Mouse (Mus musculus) lung, adult 2 months (tissue): ENCODE data around the gene Oxct1. TPM values are rescaled to one million over a fixed set of nuclear protein-coding genes. Genes with fewer than 3 reads are reported as not detected.

Experiments used
- DNase-seq: peaks from one replicate; pipeline ENCODE4 v3.0.0; 2022
- H3K4me1 ChIP-seq: fragments of 200-500 bp; 2 replicates; pipeline ENCODE4 v1.6.1; 2011; ENCODE audit warnings: low read length; ENCODE audit not compliant: control insufficient read depth, insufficient read depth
- H3K4me3 ChIP-seq: fragments of 200-500 bp; replicated peaks from 2 replicates; pipeline ENCODE3; 2011; ENCODE audit warnings: low read depth, mild to moderate bottlenecking, control low read depth, low read length; ENCODE audit errors: extremely low read depth
- CTCF ChIP-seq: fragments of 200-500 bp; IDR thresholded peaks from 2 replicates; pipeline ENCODE4 v1.5.1; 2011; ENCODE audit warnings: mild to moderate bottlenecking, low read length, control low read depth; ENCODE audit not compliant: insufficient read depth
- POLR2A ChIP-seq: fragments of 200-500 bp; IDR thresholded peaks from 2 replicates; pipeline ENCODE4 v1.6.1; 2011; ENCODE audit warnings: low read depth, mild to moderate bottlenecking, control low read depth, low read length, borderline replicate concordance; ENCODE audit errors: extremely low read depth
- WGBS: fragments of 180-500 bp; shearing (Covaris S2); methylation state at CpG from one replicate; pipeline ENCODE4 v1.1.7; 2018; 5-methylcytosine and 5-hydroxymethylcytosine counted together
- polyA plus RNA-seq: library from polyadenylated mRNA; depleted of rRNA; stranded (reverse); fragments of >200 nt; gene quantifications from 2 replicates; pipeline ENCODE4 v1.2.3, GENCODE M21; 2012

Oxct1 gene
- polyA plus RNA-seq, 1 experiment: 26.6 TPM

DNA sequence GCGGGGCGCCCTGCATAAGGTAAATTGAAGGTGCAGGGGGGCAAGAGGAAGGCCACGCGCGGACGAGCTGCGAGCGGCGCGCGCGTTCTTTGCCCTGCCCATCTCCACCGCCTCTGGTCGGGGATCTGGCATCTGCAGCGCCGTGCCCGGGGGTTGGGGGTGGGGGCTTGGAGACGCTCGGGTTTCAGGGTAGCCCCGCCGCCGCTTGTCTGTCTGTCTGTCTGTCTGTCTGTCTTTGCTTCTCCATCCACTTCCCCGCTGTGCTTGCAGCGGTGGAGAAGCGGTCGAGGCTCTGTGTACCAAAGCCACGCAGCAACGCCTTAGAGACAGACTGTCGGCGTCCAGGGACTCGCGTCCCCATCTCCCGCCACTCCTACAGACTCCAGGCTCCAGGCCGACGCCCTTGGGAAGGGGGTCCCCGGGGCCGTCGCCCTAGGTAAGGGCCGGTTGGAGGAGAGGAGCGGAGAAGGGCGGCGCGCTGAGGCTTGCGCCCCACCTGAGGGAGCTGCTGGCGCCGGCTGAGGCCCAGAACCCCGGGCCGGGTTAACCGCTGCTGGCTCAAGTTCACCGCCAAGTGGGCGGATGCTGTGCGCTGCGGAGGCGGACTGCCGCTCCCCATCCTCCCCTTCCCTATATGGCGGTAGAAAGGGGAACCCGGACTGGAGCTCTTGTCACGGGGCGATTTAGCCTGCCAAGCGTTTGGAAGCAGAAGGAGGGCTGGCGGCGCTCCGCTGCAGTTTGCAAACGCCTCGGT lies 825 bp downstream of the Oxct1 start:
- DNase-seq: peak; percentile 84

DNA sequence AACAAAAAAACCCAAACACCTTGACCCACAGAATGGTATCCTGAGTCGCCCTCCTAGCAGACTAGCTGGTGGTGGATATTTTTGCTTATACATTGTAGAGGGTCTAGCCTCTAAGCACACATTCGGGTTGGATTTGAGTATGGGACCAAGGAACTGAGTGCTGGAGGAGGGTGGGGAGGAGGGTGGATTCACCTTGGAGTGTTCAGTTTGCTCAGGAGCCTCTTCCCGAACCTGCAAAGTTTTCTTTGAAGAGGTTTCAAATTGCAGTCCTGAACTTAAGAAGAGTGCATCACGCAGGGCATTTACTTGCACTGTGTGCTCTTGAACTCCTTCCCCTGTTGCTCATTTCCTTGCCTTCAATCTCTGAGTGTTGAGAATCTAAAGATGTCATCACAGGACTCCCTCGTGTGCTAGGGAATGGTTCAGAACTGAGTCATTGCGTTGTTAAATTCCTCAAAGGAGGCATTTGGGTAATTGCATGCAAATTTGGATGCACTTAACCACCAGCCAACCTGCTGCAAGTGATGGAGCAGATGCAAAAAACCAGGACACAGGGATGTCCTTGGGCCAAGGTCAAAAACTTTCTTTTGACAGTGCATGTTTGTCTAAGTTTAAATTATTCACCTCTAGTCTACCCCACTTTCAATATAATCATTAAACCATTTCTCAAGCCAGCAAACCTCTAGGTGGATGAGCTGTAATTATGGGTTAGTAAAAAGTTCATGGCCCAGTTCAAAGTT lies 1.7 kb downstream of the Oxct1 start:
- DNase-seq: no peak
- Histone ChIP-seq H3K4me3 (peak overlapping the region; percentile 69), H3K4me1 (peaks cover 5% of the 10 kb centered on the region)
- WGBS: 16% methylated on average over 6 of the region's 6 CpGs
- TF ChIP-seq CTCF: no peak
- TF ChIP-seq POLR2A: no peak

More for the DNA sequence above, 825 bp downstream of the Oxct1 start:
- 1% methylated on average over 65 of the region's 65 CpGs for WGBS
- peaks cover 5% of the 10 kb centered on the region for H3K4me1 ChIP-seq
- peak; percentile 37; the same call in 1 of the 2 replicates for TF ChIP-seq POLR2A
- no peak for TF ChIP-seq CTCF
- peak overlapping the region; percentile 69 for H3K4me3 ChIP-seq

DNA sequence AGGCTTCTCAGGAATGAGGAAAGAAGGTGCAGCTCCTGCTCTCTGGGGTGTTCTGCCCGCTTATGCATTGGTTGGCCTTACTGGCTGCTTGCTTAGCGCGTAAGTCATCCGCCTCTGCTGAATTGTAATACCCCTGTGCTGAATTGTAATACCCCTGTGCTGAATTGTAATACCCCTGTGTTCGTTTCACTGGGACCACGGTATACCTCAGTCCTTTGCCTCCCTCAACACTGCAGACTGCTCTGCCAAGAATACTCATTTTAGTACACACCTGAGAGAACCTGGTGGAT lies 2.2 kb downstream of the Oxct1 start:
- Histone ChIP-seq H3K4me1 (peaks cover 5% of the 10 kb centered on the region), H3K4me3 (no peak overlapping the region)
- 89% methylated on average over 6 of the region's 6 CpGs for WGBS
- no peak for DNase-seq
- TF ChIP-seq POLR2A (no peak), CTCF (no peak)

DNA sequence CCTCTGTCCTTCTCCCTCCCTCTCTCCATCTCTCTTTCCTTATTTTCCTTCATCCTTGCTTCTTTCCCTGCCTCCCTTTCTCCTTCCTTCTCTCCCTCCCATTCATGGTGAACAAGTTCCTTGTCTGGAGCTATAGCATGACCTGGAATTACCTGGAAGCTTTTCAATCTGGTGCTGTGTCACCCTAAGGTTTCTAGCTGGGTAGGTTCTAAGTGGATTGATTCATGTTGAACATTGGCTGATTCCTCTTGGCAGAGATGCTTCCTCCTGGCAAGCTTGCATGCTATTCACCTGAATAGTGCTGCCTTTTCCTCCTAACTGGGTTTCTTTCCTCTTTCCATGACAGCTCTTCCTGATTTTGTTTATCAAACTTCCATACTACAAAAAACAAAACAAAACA lies 2.8 kb downstream of the Oxct1 start:
- Histone ChIP-seq H3K4me1 (peaks cover 5% of the 10 kb centered on the region), H3K4me3 (no peak overlapping the region)
- no peak for DNase-seq
- no peak for TF ChIP-seq POLR2A
- TF ChIP-seq CTCF: no peak

DNA sequence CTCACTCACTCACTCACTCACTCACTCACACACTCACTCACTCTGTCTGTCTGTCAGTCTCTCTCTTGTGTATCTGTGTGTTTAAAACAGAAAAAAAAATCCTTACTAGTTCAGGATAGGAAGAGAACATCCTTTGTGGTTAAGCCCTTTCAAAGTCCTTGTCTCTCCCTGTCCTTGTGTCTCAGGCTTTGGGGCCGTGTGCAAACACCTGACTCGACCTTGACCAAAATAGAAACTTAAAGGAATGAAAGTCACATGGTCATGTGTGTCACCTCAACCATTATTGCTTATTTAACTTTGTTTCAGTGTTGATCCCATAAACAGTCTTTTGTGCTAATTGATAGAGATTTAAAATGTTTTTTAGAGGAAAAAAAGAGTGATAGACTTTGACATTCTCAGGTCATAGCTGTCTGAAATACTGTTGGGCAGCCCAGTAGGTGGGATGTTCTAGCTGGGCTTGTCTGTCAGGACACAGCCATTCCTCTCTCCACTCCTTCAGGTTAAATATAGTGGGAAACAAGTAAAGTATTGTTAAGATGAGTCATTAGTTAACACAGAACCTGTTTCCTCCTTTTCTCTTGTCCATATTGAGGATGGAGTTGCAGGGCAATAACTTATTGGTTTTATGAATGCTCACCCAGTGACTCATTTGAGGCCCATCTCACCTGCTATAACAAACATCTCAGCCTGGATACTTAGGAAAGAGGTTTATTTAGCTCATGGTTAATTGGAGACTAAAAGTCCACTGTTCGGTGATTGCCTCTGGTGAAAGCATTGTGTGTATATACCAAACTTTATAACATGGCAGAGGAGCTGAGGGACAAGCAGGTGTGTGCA lies 7.2 kb downstream of the Oxct1 start:
- Histone ChIP-seq H3K4me3 (no peak overlapping the region), H3K4me1 (no peaks in the 10 kb centered on the region)
- 56% methylated on average over 3 of the region's 3 CpGs for WGBS
- TF ChIP-seq CTCF (no peak), POLR2A (no peak)
- no peak for DNase-seq

DNA sequence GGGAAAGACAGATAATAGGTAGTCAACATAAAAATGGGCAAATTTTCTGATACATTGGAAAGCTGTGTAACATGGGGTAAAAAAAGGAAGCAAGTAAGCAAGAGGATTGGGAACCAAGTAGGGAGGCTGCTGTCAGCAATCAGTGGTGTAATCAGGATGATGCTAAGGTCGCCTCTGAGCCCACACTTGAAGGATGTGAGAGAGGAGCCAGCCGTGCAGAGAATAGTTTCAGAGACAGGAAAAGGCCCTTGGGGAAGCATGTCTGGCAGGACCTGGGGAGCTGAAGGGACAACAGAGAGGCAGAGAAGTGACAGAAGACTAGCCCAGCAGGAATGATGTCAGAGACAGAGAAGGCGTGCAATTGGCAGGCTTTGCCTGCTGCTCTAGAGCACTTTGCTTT lies 16.2 kb downstream of the Oxct1 start:
- TF ChIP-seq POLR2A: no peak
- no peak for TF ChIP-seq CTCF
- WGBS: 55% methylated on average over 3 of the region's 3 CpGs
- no peak for DNase-seq
- Histone ChIP-seq H3K4me3 (no peak overlapping the region), H3K4me1 (no peaks in the 10 kb centered on the region)

DNA sequence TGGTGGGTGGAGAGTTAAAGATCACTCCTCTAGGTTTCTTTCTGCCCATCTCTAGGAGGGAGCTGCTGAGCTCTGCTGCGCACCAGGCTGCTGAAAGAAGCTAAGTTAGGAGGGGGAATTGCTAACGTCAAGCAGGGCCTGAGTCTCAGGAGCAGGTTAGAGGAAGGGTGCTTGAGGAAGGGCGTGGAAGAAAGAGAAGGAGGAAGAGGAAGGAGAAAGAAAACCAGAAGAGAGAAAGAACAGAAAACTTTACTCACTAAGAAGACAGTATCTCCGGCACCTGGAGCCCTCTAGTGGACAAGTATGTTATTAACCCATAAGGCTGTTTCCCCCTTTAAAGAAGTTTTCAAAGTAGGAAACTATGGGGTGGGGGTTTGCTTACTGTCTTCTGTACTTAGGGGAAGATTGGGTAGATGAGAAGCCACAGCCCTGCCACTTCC lies 16.9 kb downstream of the Oxct1 start:
- no peak for TF ChIP-seq POLR2A
- no peak for TF ChIP-seq CTCF
- H3K4me1 ChIP-seq: no peaks in the 10 kb centered on the region
- H3K4me3 ChIP-seq: no peak overlapping the region
- DNase-seq: peak; percentile 27
- 18% methylated on average over 4 of the region's 4 CpGs for WGBS

DNA sequence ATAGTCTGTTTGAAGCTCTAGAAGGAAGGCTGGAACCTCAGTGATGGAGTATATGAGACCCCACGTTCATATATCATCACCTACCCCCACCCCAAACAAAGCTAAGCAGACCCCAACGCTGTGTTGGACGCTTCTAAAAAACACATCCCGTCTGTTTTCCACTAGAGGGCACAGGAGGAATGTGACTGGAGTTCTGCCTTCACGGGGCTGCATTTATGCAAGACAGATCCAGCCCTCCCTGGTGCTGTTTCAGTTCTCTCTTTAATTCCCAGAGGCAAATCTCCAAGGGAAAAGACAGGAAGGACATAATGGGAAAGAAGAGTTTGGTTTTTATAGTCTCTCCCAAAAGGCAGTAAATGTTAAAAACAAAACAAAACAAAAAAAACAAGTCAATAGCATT lies 30.4 kb downstream of the Oxct1 start:
- DNase-seq: no peak
- Histone ChIP-seq H3K4me3 (no peak overlapping the region), H3K4me1 (no peaks in the 10 kb centered on the region)
- TF ChIP-seq CTCF (peak; percentile 41), POLR2A (no peak)
- WGBS: 23% methylated on average over 5 of the region's 5 CpGs

DNA sequence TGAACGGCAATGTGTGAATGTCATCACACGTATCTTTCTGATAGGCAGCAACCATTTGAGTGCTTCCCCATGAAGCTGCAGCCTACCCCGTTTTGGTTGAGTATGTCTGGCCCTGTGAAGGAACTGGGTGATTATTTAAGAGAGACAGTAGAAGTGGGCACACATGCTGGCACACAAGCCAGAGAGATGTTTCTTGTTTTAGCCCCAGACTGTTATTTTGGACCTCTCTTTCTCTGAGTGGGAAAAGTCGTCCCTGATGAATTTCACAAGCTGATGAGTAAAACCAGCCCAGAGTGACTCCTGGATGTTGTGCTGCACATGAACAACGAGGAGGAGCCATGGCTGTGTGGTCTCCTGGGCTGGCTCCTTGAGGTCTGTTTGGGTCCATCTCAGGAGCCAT lies 37.4 kb downstream of the Oxct1 start:
- TF ChIP-seq CTCF: no peak
- no peak for TF ChIP-seq POLR2A
- no peak for DNase-seq
- no peaks in the 10 kb centered on the region for H3K4me1 ChIP-seq
- H3K4me3 ChIP-seq: no peak overlapping the region
- 79% methylated on average over 5 of the region's 5 CpGs for WGBS
